Mouse (Mus musculus) G1E (cell line): ENCODE data around the gene Anxa9.

ENCODE experiments used
- CTCF ChIP-seq: IDR thresholded peaks from 2 replicates; pipeline ENCODE4 v1.5.1; 2012; ENCODE audit warnings: low read depth, low read length, inconsistent platforms, mixed read lengths
- GATA1 ChIP-seq: IDR thresholded peaks from 2 replicates; pipeline ENCODE4 v1.6.1; 2012; ENCODE audit warnings: borderline replicate concordance, low read length, inconsistent platforms, mixed read lengths
- GATA2 ChIP-seq: IDR thresholded peaks from 2 replicates; pipeline ENCODE4 v1.6.1; 2012; ENCODE audit warnings: low read depth, low read length, inconsistent platforms, borderline replicate concordance
- POLR2AphosphoS5 ChIP-seq: IDR thresholded peaks from 2 replicates; pipeline ENCODE4 v1.6.1; 2012; ENCODE audit warnings: low read depth, low read length, inconsistent platforms; ENCODE audit not compliant: insufficient replicate concordance
- TAL1 ChIP-seq: conservative IDR thresholded peaks from 2 replicates; pipeline ENCODE4 v1.6.1; 2012; ENCODE audit warnings: low read depth, low read length, inconsistent platforms, mixed read lengths

DNA sequence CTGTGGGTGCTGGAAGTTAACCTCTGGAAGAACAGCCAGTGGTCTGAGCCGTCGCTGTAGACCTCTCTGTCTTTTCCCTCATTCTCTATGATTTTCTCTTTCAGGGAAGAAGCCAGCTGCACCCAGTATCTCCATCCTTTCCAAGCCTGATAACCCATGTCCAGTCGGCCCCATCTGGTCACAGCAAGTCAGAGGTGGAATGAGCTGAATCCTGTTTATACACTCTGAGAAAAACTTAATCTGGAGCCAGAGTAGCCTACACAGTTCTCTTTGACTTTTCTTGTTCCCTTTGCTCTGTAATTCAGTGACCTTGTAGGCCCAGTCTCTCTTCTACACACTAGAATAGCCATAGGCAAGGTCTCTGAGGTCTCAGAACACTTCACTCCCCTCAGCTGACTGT lies 19.4 kb downstream of the Anxa9 start:
- no peak for TF ChIP-seq CTCF
- TF ChIP-seq GATA1: no peak
- TF ChIP-seq POLR2AphosphoS5: no peak
- no peak for TF ChIP-seq GATA2
- TF ChIP-seq TAL1: no peak
